Mouse (Mus musculus): ENCODE measurements at regions not wholly inside any gene's neighbourhood (a gene's known extent, or its start where the extent isn't known, plus 50 kb on each side); places are given as distances from the start of the nearest gene placed in this dataset.

- TF ChIP-seq CTCF (IDR thresholded peaks at IDR 0.05 in 2 of 3, conservative IDR thresholded peaks at IDR 0.05 in 1 of 3; ENCODE audit: control insufficient read depth in 1 of 3, insufficient read depth in 1 of 3, low read depth in 2 of 3, low read length in 3 of 3, poor library complexity in 1 of 3, severe bottlenecking in 1 of 3) (peak; percentile 6 to 51 (median 44); a peak in 4 of 6 replicates), GATA1 (IDR thresholded peaks at IDR 0.05; ENCODE audit: low read depth, low read length) (no peak), POLR2AphosphoS2 (IDR thresholded peaks at IDR 0.05; ENCODE audit: low read length) (no peak), MAX (IDR thresholded peaks at IDR 0.05; ENCODE audit: low read length) (no peak), GABPA (IDR thresholded peaks at IDR 0.05; ENCODE audit: low read depth, low read length) (no peak), POLR2A (IDR thresholded peaks at IDR 0.05; ENCODE audit: control insufficient read depth in 1 of 2, insufficient read depth in 1 of 2, low read depth in 1 of 2, low read length in 2 of 2, poor library complexity in 1 of 2) (no peak), EP300 (IDR thresholded peaks at IDR 0.05; ENCODE audit: low read depth in 1 of 2, low read length in 2 of 2) (no peak), JUND (IDR thresholded peaks at IDR 0.05; ENCODE audit: low read depth, low read length) (no peak), MAZ (IDR thresholded peaks at IDR 0.05; ENCODE audit: low read depth, low read length) (no peak)
Measured at GRCm38 (mm10) chr5:89981627-89982026, 98.5 kb upstream of the Adamts3 start.

Data from MEL (cell line).